Mouse (Mus musculus) MEL (cell line): ENCODE results near the gene Chrna9. TPM values are rescaled to one million over a fixed set of nuclear protein-coding genes. Genes with fewer than 3 reads are reported as not detected.

ENCODE experiments used
- DNase-seq: peaks from one replicate; pipeline ENCODE4 v3.0.0; 2011; ENCODE audit warnings: low read depth, low spot score
- H3K27ac ChIP-seq: 2 replicates; pipeline ENCODE4 v1.5.1; 2012; ENCODE audit warnings: low read depth, mild to moderate bottlenecking, control low read depth, low read length, moderate library complexity; ENCODE audit not compliant: control insufficient read depth
- H3K27me3 ChIP-seq, 2 experiments: fragments of 150-350 bp in 1 of 2; sonication (generic) in 1 of 2; 2 replicates each; pipeline ENCODE4 v1.6.1; 2012; ENCODE audit warnings: low read length in 2 of 2, mild to moderate bottlenecking in 2 of 2, improper control_type of control experiment in 1 of 2, moderate library complexity in 1 of 2; ENCODE audit not compliant: insufficient read depth in 2 of 2, control insufficient read depth in 1 of 2
- H3K36me3 ChIP-seq, 2 experiments: 2 replicates each; pipeline ENCODE4 v1.6.1; 2012 to 2014; ENCODE audit warnings: low read length in 2 of 2, improper control_type of control experiment in 1 of 2, inconsistent platforms in 1 of 2, mild to moderate bottlenecking in 1 of 2; ENCODE audit not compliant: insufficient read depth in 2 of 2, control insufficient read depth in 1 of 2
- H3K4me1 ChIP-seq, 2 experiments: fragments of 150-350 bp in 1 of 2; sonication (generic) in 1 of 2; 2 replicates each; pipeline ENCODE4 v1.6.1; 2012; ENCODE audit warnings: low read length in 2 of 2, improper control_type of control experiment in 1 of 2, mild to moderate bottlenecking in 1 of 2; ENCODE audit not compliant: insufficient read depth in 2 of 2, control insufficient read depth in 1 of 2
- H3K4me3 ChIP-seq, 2 experiments: fragments of 150-350 bp in 1 of 2; sonication (generic) in 1 of 2; 2 replicates each; pipeline ENCODE4 v1.5.1; 2012; ENCODE audit warnings: low read depth in 2 of 2, low read length in 2 of 2, mild to moderate bottlenecking in 2 of 2, moderate library complexity in 2 of 2, control low read depth in 1 of 2, improper control_type of control experiment in 1 of 2; ENCODE audit not compliant: control insufficient read depth in 1 of 2, insufficient read depth in 1 of 2
- H3K79me2 ChIP-seq: 2 replicates; pipeline ENCODE4 v1.6.1; 2012; ENCODE audit warnings: mild to moderate bottlenecking, low read length, moderate library complexity; ENCODE audit not compliant: control insufficient read depth, poor library complexity, insufficient read depth
- H3K9ac ChIP-seq: 2 replicates; pipeline ENCODE4 v1.6.1; 2012; ENCODE audit warnings: low read depth, mild to moderate bottlenecking, control low read depth, low read length, moderate library complexity; ENCODE audit not compliant: control insufficient read depth, poor library complexity, severe bottlenecking
- H3K9me3 ChIP-seq: fragments of 150-350 bp; sonication (generic); replicated peaks from 2 replicates; pipeline ENCODE4 v1.6.1; 2012; ENCODE audit warnings: mild to moderate bottlenecking, low read length, improper control_type of control experiment, moderate library complexity; ENCODE audit not compliant: insufficient read depth
- CTCF ChIP-seq, 3 experiments: IDR thresholded peaks in 2 of 3; conservative IDR thresholded peaks in 1 of 3; 2 replicates each; pipeline ENCODE4 v1.5.1; 2011 to 2012; ENCODE audit warnings: low read length in 3 of 3, low read depth in 2 of 3, mild to moderate bottlenecking in 2 of 3, improper control_type of control experiment in 1 of 3, inconsistent platforms in 1 of 3, mixed read lengths in 1 of 3, moderate library complexity in 1 of 3; ENCODE audit not compliant: control insufficient read depth in 1 of 3, insufficient read depth in 1 of 3, poor library complexity in 1 of 3, severe bottlenecking in 1 of 3
- EP300 ChIP-seq, 2 experiments: IDR thresholded peaks; 2 replicates each; pipeline ENCODE4 v1.6.1; 2011; ENCODE audit warnings: improper control_type of control experiment in 2 of 2, low read length in 2 of 2, low read depth in 1 of 2, mild to moderate bottlenecking in 1 of 2
- KAT2A ChIP-seq: conservative IDR thresholded peaks from 2 replicates; pipeline ENCODE4 v1.6.1; 2012; ENCODE audit warnings: low read depth, low read length, improper control_type of control experiment, inconsistent platforms
- MAFK ChIP-seq: IDR thresholded peaks from 2 replicates; pipeline ENCODE4 v1.6.1; 2011; ENCODE audit warnings: low read depth, mild to moderate bottlenecking, low read length, improper control_type of control experiment, borderline replicate concordance
- MAX ChIP-seq: IDR thresholded peaks from 2 replicates; pipeline ENCODE4 v1.6.1; 2011; ENCODE audit warnings: low read length, improper control_type of control experiment
- MEF2A ChIP-seq: IDR thresholded peaks from 2 replicates; pipeline ENCODE4 v1.6.1; 2014; ENCODE audit warnings: low read depth, mild to moderate bottlenecking, inconsistent platforms, low read length, improper control_type of control experiment; ENCODE audit not compliant: poor library complexity, insufficient replicate concordance, severe bottlenecking; ENCODE audit errors: extremely low read depth
- MXI1 ChIP-seq: IDR thresholded peaks from 2 replicates; pipeline ENCODE4 v1.6.1; 2011; ENCODE audit warnings: mild to moderate bottlenecking, low read depth, low read length, improper control_type of control experiment
- MYB ChIP-seq: IDR thresholded peaks from 2 replicates; pipeline ENCODE4 v1.6.1; 2011; ENCODE audit warnings: mild to moderate bottlenecking, low read depth, low read length, improper control_type of control experiment
- POLR2A ChIP-seq, 2 experiments: IDR thresholded peaks; 2 replicates each; pipeline ENCODE4 v1.6.1; 2011 to 2012; ENCODE audit warnings: low read length in 2 of 2, mild to moderate bottlenecking in 2 of 2, control low read depth in 1 of 2, improper control_type of control experiment in 1 of 2, low read depth in 1 of 2, moderate library complexity in 1 of 2; ENCODE audit not compliant: control insufficient read depth in 1 of 2, insufficient read depth in 1 of 2, poor library complexity in 1 of 2
- RAD21 ChIP-seq: IDR thresholded peaks from 2 replicates; pipeline ENCODE4 v1.6.1; 2011; ENCODE audit warnings: mild to moderate bottlenecking, low read depth, low read length, improper control_type of control experiment
- RCOR1 ChIP-seq: IDR thresholded peaks from 2 replicates; pipeline ENCODE4 v1.6.1; 2012; ENCODE audit warnings: low read depth, mild to moderate bottlenecking, inconsistent platforms, low read length, improper control_type of control experiment
- TAL1 ChIP-seq: IDR thresholded peaks from 2 replicates; pipeline ENCODE4 v1.6.1; 2012; ENCODE audit warnings: mild to moderate bottlenecking, inconsistent platforms, low read length, moderate library complexity, mixed read lengths
- USF1 ChIP-seq: IDR thresholded peaks from 2 replicates; pipeline ENCODE4 v1.6.1; 2014; ENCODE audit warnings: low read depth, mild to moderate bottlenecking, inconsistent platforms, low read length, improper control_type of control experiment, moderate library complexity
- USF2 ChIP-seq, 2 experiments: IDR thresholded peaks; 2 replicates each; pipeline ENCODE4 v1.6.1; 2011 to 2012; ENCODE audit warnings: improper control_type of control experiment in 2 of 2, low read length in 2 of 2, borderline replicate concordance in 1 of 2, inconsistent platforms in 1 of 2, low read depth in 1 of 2, mild to moderate bottlenecking in 1 of 2; ENCODE audit not compliant: insufficient read depth in 1 of 2
- ZC3H11A ChIP-seq: IDR thresholded peaks from 2 replicates; pipeline ENCODE4 v1.6.1; 2012; ENCODE audit warnings: low read depth, mild to moderate bottlenecking, inconsistent platforms, low read length, improper control_type of control experiment
- polyA plus RNA-seq, 2 experiments: library from polyadenylated mRNA; stranded (reverse) in 1 of 2; unstranded in 1 of 2; fragments of >175 nt in 1 of 2; fragments of >200 nt in 1 of 2; gene quantifications; 2 replicates each; pipeline versions ENCODE4 v1.2.1 to v1.2.4; 2012; ENCODE audit warnings: low replicate concordance in 2 of 2, low read depth in 1 of 2; ENCODE audit not compliant: insufficient read length in 2 of 2, insufficient read depth in 1 of 2, missing spikeins in 1 of 2
- total RNA-seq: library from RNA; depleted of rRNA; stranded (reverse); fragments of 300-350 nt; gene quantifications from 2 replicates; pipeline ENCODE4 v1.2.3, GENCODE M21; 2012

The Chrna9 gene
- total and polyA plus RNA-seq, 3 experiments: not detected

DNA sequence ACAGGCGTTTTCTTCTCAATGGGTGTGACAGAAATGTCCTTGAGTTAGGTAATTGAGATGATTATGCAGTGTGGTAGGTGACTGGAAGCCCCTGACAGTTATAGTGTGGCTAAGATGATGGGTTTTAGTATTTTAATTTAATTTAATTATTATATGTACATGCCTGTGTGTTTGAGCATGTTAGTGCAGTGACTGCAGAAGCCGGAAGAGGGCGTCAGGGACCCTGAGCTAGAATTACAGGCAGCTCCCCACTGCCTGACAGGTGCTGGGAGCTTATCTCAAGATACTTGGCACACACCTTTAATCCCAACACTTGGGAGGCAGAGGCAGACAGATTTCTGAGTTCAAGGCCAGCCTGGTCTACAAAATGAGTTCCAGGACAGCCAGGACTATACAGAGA, 33.3 kb downstream of the Chrna9 start:
- H3K9ac ChIP-seq: no peak overlapping the region
- H3K27ac ChIP-seq: no peak overlapping the region
- peaks cover 0 to 3% of the 10 kb centered on the region in 2 experiments; a peak in 1 of 4 replicates for H3K27me3 ChIP-seq
- H3K4me3 ChIP-seq: no peak overlapping the region
- no peaks in the 10 kb centered on the region for H3K36me3 ChIP-seq
- no peaks in the 10 kb centered on the region for H3K9me3 ChIP-seq
- H3K4me1 ChIP-seq: no peaks in the 10 kb centered on the region; a peak in 1 of 4 replicates
- TF ChIP-seq CTCF (IDR thresholded peaks at IDR 0.05 in 2 of 3, conservative IDR thresholded peaks at IDR 0.05 in 1 of 3; ENCODE audit: control insufficient read depth in 1 of 3, insufficient read depth in 1 of 3, low read depth in 2 of 3, low read length in 3 of 3, poor library complexity in 1 of 3, severe bottlenecking in 1 of 3) (peak in 1 of 3 experiments; percentile 12; a peak in 2 of 6 replicates), KAT2A (no peak), RAD21 (peak; percentile 5; the same call in 1 of the 2 replicates)
- TF ChIP-seq, all 39 proteins: peak for 2
- no peaks in the 10 kb centered on the region for H3K79me2 ChIP-seq
- no peak for DNase-seq

DNA sequence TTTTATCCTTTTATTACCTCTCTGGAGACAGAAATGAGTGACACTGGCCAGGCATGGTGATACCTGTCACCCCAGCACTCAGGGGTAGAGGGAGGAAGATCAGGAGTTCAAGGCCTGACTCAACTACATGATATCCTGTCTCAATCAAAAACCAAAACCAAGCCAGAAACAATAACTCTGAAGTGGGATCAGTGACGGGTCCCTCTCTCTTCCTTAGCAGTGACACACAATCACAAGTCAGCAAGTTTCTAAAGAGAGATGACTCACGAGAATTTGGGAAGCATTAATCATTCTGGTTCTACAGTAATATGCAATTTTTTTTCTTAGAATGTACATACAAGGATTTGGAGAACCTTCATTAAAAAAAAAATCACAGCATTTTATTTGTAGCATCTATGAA, 38.5 kb downstream of the Chrna9 start:
- DNase-seq: no peak
- Histone ChIP-seq H3K27me3 (peaks cover 0 to 3% of the 10 kb centered on the region in 2 experiments; a peak in 3 of 4 replicates), H3K9me3 (no peaks in the 10 kb centered on the region), H3K36me3 (no peaks in the 10 kb centered on the region), H3K4me3 (no peak overlapping the region), H3K9ac (no peak overlapping the region), H3K79me2 (no peaks in the 10 kb centered on the region), H3K27ac (no peak overlapping the region), H3K4me1 (no peaks in the 10 kb centered on the region; a peak in 1 of 4 replicates)
- TF ChIP-seq MXI1 (no peak), EP300 (IDR thresholded peaks at IDR 0.05; ENCODE audit: low read depth in 1 of 2, low read length in 2 of 2) (no peak), USF1 (no peak), TAL1 (no peak), MAFK (no peak), MYB (no peak), RCOR1 (no peak), MEF2A (no peak), ZC3H11A (no peak), USF2 (IDR thresholded peaks at IDR 0.05; ENCODE audit: borderline replicate concordance in 1 of 2, insufficient read depth in 1 of 2, low read depth in 1 of 2, low read length in 2 of 2) (no peak), MAX (no peak), POLR2A (IDR thresholded peaks at IDR 0.05; ENCODE audit: control insufficient read depth in 1 of 2, insufficient read depth in 1 of 2, low read depth in 1 of 2, low read length in 2 of 2, poor library complexity in 1 of 2) (no peak), CTCF (IDR thresholded peaks at IDR 0.05 in 2 of 3, conservative IDR thresholded peaks at IDR 0.05 in 1 of 3; ENCODE audit: control insufficient read depth in 1 of 3, insufficient read depth in 1 of 3, low read depth in 2 of 3, low read length in 3 of 3, poor library complexity in 1 of 3, severe bottlenecking in 1 of 3) (no peak)
